Mouse (Mus musculus) forebrain, embryonic 15.5 days (tissue): ENCODE measurements around the gene Mapk8ip3. TPM values are rescaled to one million over a fixed set of nuclear protein-coding genes. Genes with fewer than 3 reads are reported as not detected.

ENCODE experiments used
- ATAC-seq: fragments of 200-750 bp; cut with Nextera tagmentation; replicated peaks from 2 replicates; pipeline ENCODE4 v1.8.0; 2017; ENCODE audit warnings: mild to moderate bottlenecking, moderate TSS enrichment, moderate library complexity
- H3K27ac ChIP-seq: fragments of 300-500 bp; sonication (generic); replicated peaks from 2 replicates; pipeline ENCODE4 v1.5.1; 2015; ENCODE audit warnings: mild to moderate bottlenecking, inconsistent platforms
- H3K27me3 ChIP-seq: fragments of 300-500 bp; sonication (generic); 2 replicates; pipeline ENCODE4 v1.6.1; 2015; ENCODE audit warnings: inconsistent platforms
- H3K36me3 ChIP-seq: fragments of 300-500 bp; sonication (generic); 2 replicates; pipeline ENCODE4 v1.6.1; 2015; ENCODE audit warnings: mild to moderate bottlenecking, inconsistent platforms
- H3K4me1 ChIP-seq: fragments of 300-500 bp; sonication (generic); 2 replicates; pipeline ENCODE4 v1.6.1; 2015; ENCODE audit warnings: inconsistent platforms
- H3K4me2 ChIP-seq: fragments of 300-500 bp; sonication (generic); replicated peaks from 2 replicates; pipeline ENCODE4 v1.6.1; 2015; ENCODE audit warnings: mild to moderate bottlenecking, inconsistent platforms
- H3K4me3 ChIP-seq: fragments of 300-500 bp; sonication (generic); 2 replicates; pipeline ENCODE4 v1.5.1; 2015; ENCODE audit warnings: mild to moderate bottlenecking, inconsistent platforms
- H3K9ac ChIP-seq: fragments of 300-500 bp; sonication (generic); replicated peaks from 2 replicates; pipeline ENCODE4 v1.6.1; 2015; ENCODE audit warnings: mild to moderate bottlenecking, inconsistent platforms
- H3K9me3 ChIP-seq: fragments of 300-500 bp; sonication (generic); 2 replicates; pipeline ENCODE4 v1.6.1; 2016; ENCODE audit warnings: inconsistent platforms
- WGBS: fragments of 180-500 bp; shearing (Covaris S2); methylation state at CpG from one replicate; pipeline ENCODE4 v1.1.7; 2015; ENCODE audit warnings: mixed read lengths; 5-methylcytosine and 5-hydroxymethylcytosine counted together
- polyA plus RNA-seq: library from polyadenylated mRNA; unstranded; fragments of >200 nt; fragmentation: Nextera tagmentation; extraction: Ambion mirVana; gene quantifications from 2 replicates; pipeline ENCODE4 v1.2.1, GENCODE M21; 2015

The Mapk8ip3 gene
- polyA plus RNA-seq, 1 experiment from 2014 or later, result 90.6 TPM

- Histone ChIP-seq H3K9ac (no peak overlapping the region), H3K4me2 (no peak overlapping the region), H3K4me1 (peaks cover 40% of the 10 kb centered on the region), H3K4me3 (no peak overlapping the region), H3K27ac (no peak overlapping the region), H3K27me3 (no peaks in the 10 kb centered on the region), H3K36me3 (peaks cover 44% of the 10 kb centered on the region), H3K9me3 (no peaks in the 10 kb centered on the region)
- no peak for ATAC-seq
- 88% methylated on average over 19 of the region's 19 CpGs for WGBS
Observed at GRCm38 (mm10) chr17:24890151-24891092, 46.4 kb downstream of the Mapk8ip3 start.

GRCm38 (mm10) chr17:24888862-24889261, 47.9 kb downstream of the Mapk8ip3 start:
- peaks cover 36% of the 10 kb centered on the region for H3K4me1 ChIP-seq
- no peaks in the 10 kb centered on the region for H3K27me3 ChIP-seq
- no peak for ATAC-seq
- no peaks in the 10 kb centered on the region for H3K9me3 ChIP-seq
- H3K9ac ChIP-seq, result no peak overlapping the region
- no peak overlapping the region for H3K4me3 ChIP-seq
- 85% methylated on average over 3 of the region's 3 CpGs for WGBS
- peaks cover 47% of the 10 kb centered on the region for H3K36me3 ChIP-seq
- no peak overlapping the region for H3K4me2 ChIP-seq
- H3K27ac ChIP-seq, result no peak overlapping the region

- Histone ChIP-seq H3K9ac (peak overlapping the region; percentile 65), H3K4me2 (peak overlapping the region; percentile 84), H3K4me1 (peaks cover 31% of the 10 kb centered on the region), H3K9me3 (no peaks in the 10 kb centered on the region), H3K27me3 (no peaks in the 10 kb centered on the region), H3K4me3 (peak overlapping the region; percentile 58), H3K27ac (0 out of 2 replicates have a peak overlapping the region, but pooled peaks have one; percentile 52), H3K36me3 (peaks cover 48% of the 10 kb centered on the region)
- 69% methylated on average over 18 of the region's 18 CpGs for WGBS
- no peak for ATAC-seq
Observed at GRCm38 (mm10) chr17:24887291-24888080, 49.3 kb downstream of the Mapk8ip3 start.

- peak overlapping the region; percentile 65 for H3K9ac ChIP-seq
- peak; percentile 44 for ATAC-seq
- peak overlapping the region; percentile 58 for H3K4me3 ChIP-seq
- H3K27ac ChIP-seq, result peak overlapping the region; percentile 52
- 1% methylated on average over 18 of the region's 18 CpGs for WGBS
- peaks cover 44% of the 10 kb centered on the region for H3K36me3 ChIP-seq
- peak overlapping the region; percentile 84 for H3K4me2 ChIP-seq
- no peaks in the 10 kb centered on the region for H3K9me3 ChIP-seq
- H3K27me3 ChIP-seq, result no peaks in the 10 kb centered on the region
- peaks cover 31% of the 10 kb centered on the region for H3K4me1 ChIP-seq
Observed at GRCm38 (mm10) chr17:24886932-24887271, 49.9 kb downstream of the Mapk8ip3 start.

GRCm38 (mm10) chr17:24886134-24886931, 50.4 kb downstream of the Mapk8ip3 start, which contains the start of the genes Nubp2 and Spsb3:
Gene Nubp2 (minus strand): TSS chr17:24886349.
Gene Spsb3 (plus strand): TSS chr17:24886643.
- peak; percentile 99 for ATAC-seq
- Histone ChIP-seq H3K27ac (peak within 1 kb of the TSS; percentile 52), H3K36me3 (peaks cover 38% of the 10 kb centered on the region), H3K4me2 (peak within 1 kb of the TSS; percentile 84), H3K27me3 (no peaks in the 10 kb centered on the region), H3K9ac (peak within 1 kb of the TSS; percentile 65), H3K4me1 (peaks cover 31% of the 10 kb centered on the region), H3K4me3 (peak within 1 kb of the TSS; percentile 58), H3K9me3 (no peaks in the 10 kb centered on the region)
- WGBS, result under 1% methylated on average over 69 of the region's 69 CpGs

GRCm38 (mm10) chr17:24885356-24886133, 51.2 kb downstream of the Mapk8ip3 start:
- no peak overlapping the region for H3K27ac ChIP-seq
- 26% methylated on average over 22 of the region's 22 CpGs for WGBS
- no peak for ATAC-seq
- peaks cover 31% of the 10 kb centered on the region for H3K4me1 ChIP-seq
- H3K4me2 ChIP-seq, result peak overlapping the region; percentile 79
- H3K4me3 ChIP-seq, result peak overlapping the region; percentile 58
- no peaks in the 10 kb centered on the region for H3K27me3 ChIP-seq
- H3K9me3 ChIP-seq, result no peaks in the 10 kb centered on the region
- peaks cover 31% of the 10 kb centered on the region for H3K36me3 ChIP-seq
- H3K9ac ChIP-seq, result peak overlapping the region; percentile 43

- 87% methylated on average over 6 of the region's 6 CpGs for WGBS
Observed at GRCm38 (mm10) chr17:24884391-24884790, 52.4 kb downstream of the Mapk8ip3 start.

GRCm38 (mm10) chr17:24881738-24882440, 54.9 kb downstream of the Mapk8ip3 start:
- Histone ChIP-seq H3K4me3 (no peak overlapping the region), H3K27me3 (no peaks in the 10 kb centered on the region), H3K4me1 (peaks cover 9% of the 10 kb centered on the region), H3K27ac (no peak overlapping the region), H3K4me2 (no peak overlapping the region), H3K9me3 (no peaks in the 10 kb centered on the region), H3K36me3 (peaks cover 16% of the 10 kb centered on the region; the same call in 1 of the 2 replicates), H3K9ac (no peak overlapping the region)
- no peak for ATAC-seq
- WGBS, result 46% methylated on average over 7 of the region's 7 CpGs

More at GRCm38 (mm10) chr17:24884391-24884790, 52.4 kb downstream of the Mapk8ip3 start:
- Histone ChIP-seq H3K4me3 (no peak overlapping the region), H3K27ac (no peak overlapping the region), H3K4me2 (no peak overlapping the region), H3K36me3 (peaks cover 24% of the 10 kb centered on the region; the same call in 1 of the 2 replicates), H3K9ac (no peak overlapping the region), H3K4me1 (peaks cover 31% of the 10 kb centered on the region), H3K27me3 (no peaks in the 10 kb centered on the region), H3K9me3 (no peaks in the 10 kb centered on the region)
- ATAC-seq, result no peak

- no peak overlapping the region for H3K27ac ChIP-seq
- ATAC-seq, result no peak
- no peak overlapping the region for H3K9ac ChIP-seq
- H3K4me3 ChIP-seq, result no peak overlapping the region
- peaks cover 10% of the 10 kb centered on the region; the same call in 1 of the 2 replicates for H3K36me3 ChIP-seq
- no peaks in the 10 kb centered on the region for H3K27me3 ChIP-seq
- no peaks in the 10 kb centered on the region for H3K9me3 ChIP-seq
- WGBS, result 73% methylated on average over 8 of the region's 8 CpGs
- no peak overlapping the region for H3K4me2 ChIP-seq
- H3K4me1 ChIP-seq, result no peaks in the 10 kb centered on the region
Observed at GRCm38 (mm10) chr17:24878531-24878930, 58.2 kb downstream of the Mapk8ip3 start.

- ATAC-seq, result no peak
- Histone ChIP-seq H3K4me2 (no peak overlapping the region), H3K9me3 (no peaks in the 10 kb centered on the region), H3K4me3 (no peak overlapping the region), H3K4me1 (no peaks in the 10 kb centered on the region), H3K27me3 (no peaks in the 10 kb centered on the region), H3K27ac (no peak overlapping the region), H3K36me3 (0 out of 2 replicates have a peak, but pooled peaks cover 6% of the 10 kb centered on the region), H3K9ac (no peak overlapping the region)
- 34% methylated on average over 5 of the region's 5 CpGs for WGBS
Observed at GRCm38 (mm10) chr17:24878117-24878397, 58.7 kb downstream of the Mapk8ip3 start.
